Mouse (Mus musculus) B cell, adult 2 months (primary cell): ENCODE measurements around the gene Ppp2r1b.

Experiments
- DNase-seq, 2 experiments: peaks; one replicate each; pipeline ENCODE4 v3.0.0; 2022

Gene Ppp2r1b

DNA sequence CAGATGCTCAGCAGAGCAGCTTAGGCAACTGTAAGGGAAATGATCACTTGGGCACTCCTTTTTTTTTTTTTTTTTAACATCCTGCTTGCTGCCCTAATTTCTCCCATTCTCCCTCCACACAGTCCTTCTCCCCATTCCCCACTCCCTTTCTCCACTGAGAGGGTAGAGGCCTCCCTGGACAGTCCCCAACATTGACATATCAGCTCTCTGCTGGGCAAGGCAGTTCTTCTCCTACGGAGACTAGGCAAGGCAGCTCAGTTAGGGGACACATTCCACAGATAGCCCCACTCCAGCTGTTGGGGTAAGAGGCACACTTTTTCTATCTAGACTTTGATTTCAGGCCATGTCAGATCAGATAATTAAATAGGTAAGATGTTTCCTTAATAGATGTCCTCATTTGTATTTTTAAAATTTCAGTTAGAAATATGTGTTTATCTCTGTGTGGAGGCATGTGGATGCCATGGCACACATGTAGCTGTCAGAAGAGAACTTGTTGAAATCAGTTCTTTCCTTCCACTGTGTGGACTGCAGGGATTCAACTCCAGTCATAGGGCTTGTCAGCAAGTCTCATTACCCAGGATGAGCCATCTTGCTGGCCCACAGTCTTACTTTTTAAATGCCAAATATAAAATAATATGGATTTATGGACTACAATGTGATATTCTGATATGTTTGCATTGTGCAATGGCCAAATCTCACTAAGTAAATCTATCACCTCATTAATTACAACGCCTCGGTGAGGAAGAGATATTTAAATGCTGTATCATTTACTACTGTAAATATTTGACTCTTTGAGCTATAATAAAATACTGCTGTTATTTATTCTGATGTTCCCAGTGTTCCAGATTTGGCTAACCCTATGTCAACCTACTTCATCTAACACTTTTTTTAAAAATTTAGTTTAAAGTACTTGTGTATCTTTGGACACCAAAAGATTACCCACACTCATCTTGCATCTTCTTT lies 76.1 kb downstream of the Ppp2r1b start:
- DNase-seq: no peak

DNA sequence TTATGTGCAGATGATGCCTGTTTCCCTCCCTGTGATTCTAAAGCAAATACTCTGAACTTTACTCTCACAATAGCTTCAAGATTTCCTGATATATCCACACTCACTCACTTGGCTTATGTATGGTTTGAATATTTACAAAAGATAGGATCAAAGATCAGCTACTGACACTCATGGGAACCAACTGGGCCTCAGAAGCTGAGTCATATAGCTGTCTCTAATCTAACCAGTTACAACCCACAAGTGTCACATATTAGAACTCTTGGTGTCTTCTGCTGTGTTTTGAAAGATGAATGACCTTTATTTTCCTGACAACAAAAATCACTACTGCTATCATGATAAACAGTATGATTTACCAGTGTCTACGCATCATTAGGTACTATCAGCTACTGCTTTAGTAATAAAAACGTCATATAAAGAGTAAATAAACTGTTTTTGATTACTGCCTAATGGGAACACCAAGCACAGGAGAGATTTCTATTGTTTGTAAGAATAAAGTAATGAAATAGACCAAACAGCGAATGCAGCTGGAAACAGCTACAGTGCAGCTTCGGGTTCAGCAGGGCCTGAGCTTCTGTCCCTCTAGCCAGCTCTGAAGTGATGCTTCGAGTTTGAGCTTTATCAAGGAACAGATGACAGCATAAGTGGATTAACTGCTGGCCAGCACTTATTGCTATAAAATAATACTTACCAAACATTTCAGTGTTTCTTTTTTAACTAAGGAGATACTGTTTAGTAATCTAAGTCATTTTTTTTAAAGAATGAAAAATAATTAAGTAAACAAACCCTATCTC lies 77.5 kb downstream of the Ppp2r1b start:
- DNase-seq: no peak

DNA sequence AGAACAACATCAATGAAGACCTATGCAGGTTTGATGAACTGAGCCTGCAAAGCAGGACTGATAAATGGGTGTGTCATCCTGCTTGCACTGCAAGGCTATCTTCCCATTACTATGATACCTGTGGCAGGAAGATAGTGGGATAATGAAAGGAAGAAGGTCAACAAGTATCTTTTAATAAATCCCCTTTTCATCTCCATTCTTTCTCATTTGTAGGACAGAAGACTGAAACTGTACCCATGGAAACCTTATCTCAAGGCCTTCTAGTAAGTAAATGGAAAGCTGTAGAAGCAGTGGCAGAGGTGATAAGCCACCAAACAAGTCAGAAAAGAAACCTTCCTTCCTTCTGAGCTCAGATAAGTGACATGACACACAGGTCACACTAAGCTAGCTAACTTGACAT lies 79.4 kb downstream of the Ppp2r1b start:
- no peak for DNase-seq

DNA sequence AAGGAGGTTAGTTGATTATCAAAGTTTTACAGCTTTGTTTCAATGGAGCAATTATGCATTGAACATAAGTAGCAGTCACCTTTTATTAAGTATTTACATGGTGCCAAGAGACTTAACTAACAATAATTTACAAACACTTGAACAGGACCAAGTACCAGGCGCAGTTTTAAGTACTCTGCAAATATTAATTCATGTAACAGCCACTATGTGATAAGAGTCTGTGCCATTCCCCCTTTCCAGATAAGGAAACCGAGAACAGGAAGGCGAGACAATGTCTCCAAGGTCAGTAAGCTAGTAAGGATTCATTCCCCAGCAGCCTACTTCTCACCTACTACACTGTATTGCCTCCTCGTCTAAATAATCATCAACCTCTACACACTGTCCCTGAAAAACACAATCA lies 80.7 kb downstream of the Ppp2r1b start:
- DNase-seq: no peak

DNA sequence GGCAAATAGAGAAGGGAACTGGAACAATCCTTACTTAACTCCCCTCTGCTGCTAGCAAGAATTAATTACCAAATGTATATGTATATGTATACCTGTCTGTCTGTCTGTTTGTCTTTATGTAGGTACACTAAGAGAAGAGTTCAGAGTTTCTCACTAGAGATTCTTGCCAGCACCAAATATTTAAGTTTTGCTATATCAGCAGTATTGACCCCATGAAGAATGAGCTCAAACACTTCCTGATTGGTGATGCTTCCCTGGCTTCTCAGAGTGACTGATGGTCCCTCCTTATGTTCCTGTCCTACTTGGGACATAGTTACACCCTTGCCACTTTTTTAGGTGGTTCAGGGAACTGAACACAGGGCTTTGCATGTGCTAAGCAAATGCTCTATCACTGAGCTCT lies 84.9 kb downstream of the Ppp2r1b start:
- no peak for DNase-seq

DNA sequence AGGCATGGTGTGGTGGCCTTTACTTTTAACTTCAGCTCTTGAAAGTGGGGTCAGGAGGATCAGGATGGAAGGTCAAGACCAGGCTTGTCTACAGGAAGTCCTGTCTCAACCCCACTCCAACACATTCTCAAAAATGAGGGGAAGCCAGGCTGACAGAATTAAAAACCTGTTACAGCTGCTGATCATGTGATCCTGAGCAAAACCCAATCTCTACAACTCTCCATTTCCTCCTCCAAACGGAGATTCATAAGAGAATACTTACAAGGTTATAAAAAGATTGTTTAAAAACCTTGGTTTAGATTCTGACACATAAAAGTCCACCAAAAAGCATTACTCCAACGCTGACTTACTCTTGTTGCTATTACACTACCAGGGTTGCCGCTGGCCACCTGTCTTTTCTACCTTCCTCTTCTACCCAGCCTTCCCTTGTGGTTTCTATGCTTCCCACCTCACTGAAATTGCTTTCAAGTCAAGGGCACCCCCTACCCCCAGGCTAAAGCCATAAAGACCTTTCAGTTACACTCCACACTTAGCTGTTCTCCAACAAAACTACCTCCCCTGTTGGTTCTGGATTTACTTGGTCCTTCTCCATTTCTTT lies 96.8 kb downstream of the Ppp2r1b start:
- no peak for DNase-seq

DNA sequence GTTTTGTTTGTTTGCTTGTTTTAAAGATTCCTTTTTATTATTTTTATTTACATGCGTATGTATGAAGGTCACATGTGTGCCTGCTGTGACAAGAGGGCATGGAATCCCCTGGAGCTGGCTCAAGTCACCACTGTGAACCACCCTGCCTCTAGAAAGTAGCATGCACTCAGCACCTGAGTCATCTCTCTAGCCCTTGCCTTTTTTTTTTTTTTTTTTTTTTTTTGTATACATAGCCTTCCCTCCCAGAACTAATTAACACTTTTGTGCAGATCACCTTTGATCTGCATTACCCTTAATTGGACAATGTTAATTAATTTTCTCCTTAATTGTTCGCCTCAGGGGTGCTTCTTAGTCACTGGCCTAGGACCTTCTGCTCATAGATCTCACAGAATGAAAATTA lies 97.6 kb downstream of the Ppp2r1b start:
- DNase-seq: no peak
